Mouse (Mus musculus) cerebellum, postnatal 10 days (tissue): ENCODE measurements at regions not wholly inside any gene's neighbourhood (a gene's known extent, or its start where the extent isn't known, plus 50 kb on each side); places are given as distances from the start of the nearest gene placed in this dataset.

Source experiments
- DNase-seq, 2 experiments: peaks; one replicate each; pipeline ENCODE4 v3.0.0; 2021; ENCODE audit warnings: mixed read lengths in 2 of 2

DNA sequence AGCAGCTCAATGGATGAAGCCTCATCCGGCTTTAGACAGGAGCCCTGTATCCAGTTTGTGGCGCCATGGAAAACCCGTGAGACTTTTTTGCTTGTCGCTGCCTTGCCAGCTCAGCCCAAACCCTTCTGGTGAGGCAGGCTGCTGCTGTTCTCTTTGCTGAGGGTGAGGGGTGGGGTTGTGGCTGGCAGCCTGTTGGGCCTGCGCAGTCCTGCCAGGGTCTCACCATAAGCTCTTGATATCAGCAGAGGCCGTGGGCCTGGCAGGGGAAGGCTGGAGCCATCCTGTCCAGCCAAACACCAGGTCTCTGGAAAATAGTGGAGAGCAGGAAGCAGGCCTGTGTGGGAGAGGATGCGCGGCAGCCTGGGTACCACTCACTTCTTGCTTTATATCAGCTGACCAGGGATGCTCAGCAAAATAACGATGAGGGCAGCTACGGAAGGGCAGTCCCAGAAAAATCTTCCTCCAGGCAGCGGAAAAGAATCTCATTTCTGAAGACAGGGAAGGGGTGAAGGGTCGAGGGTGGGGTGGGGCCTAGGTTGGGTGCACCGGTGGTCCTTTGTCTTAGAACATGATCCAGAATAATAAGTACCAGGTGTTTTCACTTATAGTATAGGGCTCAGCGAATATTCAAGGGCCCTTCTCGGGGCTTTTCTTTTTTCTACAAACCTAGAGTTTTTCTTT lies 73.4 kb upstream of the Medag start:
- DNase-seq: peak; percentile 91 to 95

DNA sequence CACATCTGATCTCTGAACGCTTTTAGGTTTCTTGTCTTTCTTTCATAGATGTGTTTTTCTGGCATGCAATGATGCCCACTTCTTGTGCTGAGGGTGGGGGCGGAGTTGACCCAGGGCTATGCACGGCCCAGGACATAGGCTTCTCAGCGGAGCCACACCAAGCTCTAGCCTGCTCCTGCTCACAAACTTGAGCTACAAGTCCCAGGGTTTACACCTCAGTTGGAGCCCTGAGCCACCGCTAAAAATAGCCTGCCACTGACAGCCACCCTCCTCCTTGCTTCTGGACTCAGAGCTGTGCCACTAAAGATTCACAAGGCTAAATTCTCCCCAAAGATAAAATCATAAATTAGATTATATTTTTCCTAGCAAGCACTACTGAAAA lies 72.9 kb upstream of the Medag start:
- peak; percentile 42 to 47 for DNase-seq

DNA sequence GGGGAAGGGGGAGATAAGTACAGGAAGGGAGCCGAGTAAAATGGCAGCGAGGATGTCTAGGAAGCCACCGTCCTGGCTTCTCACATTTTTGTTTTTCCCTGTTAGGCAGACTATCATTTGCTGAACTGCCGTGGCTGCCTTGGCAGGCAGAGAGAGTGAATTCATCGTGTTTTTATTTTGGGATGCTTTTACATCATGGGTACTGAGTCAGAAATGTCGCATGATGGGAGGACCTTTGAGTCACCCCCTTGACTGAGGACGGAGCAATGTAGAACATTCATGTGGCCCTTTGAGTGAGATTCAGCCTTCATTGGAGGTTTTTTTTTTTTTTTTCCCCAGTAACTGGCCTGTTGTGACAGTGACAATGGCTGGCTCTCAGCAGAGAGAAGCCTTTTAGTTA lies 71.2 kb upstream of the Medag start:
- no peak for DNase-seq

DNA sequence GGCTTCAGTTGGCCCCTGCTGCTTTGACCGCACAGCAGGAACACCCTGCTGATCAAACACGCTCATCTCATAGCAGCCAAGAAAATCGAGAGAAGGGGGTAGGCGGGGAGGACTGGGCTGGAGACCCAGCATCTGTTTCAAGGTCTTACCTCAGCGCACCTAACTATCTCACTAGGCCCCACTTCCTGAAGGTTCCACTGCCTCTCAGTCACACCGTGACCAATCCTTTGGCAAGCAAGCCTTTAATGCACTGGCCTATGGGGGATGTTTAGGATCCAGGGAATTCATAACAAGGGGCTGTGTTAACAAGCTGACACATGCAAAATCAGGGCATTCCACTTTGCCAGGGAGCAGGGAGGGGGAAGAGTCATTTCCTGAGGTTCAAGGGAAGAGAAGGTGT lies 70.1 kb upstream of the Medag start:
- peak in 1 of 2 experiments; percentile 39 for DNase-seq

DNA sequence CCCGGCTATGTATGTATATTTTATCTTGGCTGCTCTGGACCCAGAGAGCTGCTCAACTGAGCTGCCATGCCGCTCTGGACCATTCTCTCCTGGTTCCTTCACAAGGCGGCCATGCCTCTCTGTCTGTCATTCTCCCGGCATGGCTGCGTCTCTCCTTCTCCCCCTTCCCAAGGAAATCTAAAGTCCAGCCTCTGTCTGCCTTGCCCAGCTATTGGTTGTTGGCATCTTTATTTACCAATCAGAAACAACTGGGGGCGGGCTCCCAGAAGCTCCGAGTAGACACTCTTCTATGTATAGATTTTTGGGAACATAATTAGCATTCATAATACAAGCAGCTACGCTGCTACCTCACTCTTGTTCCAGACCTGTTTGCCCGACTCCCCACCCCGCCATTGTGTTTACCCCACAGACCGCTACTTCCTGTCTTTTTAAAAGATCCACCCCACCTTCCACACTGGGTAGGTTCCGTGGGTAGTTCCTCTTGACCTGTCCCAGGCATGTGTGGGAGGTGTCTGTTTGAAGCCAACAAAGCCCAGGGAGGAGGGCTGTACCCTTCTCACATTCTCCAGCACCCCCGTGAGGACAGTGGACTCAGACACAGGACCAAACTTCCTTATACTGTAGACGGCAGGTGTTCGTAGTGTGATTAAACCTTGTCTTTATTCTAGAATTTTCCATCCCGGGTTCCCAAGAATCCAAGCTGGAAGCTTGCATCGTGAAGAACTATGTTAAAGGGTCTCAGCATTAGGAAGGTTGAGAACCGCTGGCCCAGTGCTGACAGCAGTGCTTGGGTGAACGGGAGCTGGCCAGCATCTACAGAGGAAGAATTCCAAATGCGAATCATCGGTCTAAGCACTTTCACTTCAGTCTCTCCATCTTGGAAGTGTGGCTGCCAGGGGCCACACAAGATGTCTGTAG lies 67.7 kb upstream of the Medag start:
- no peak for DNase-seq

DNA sequence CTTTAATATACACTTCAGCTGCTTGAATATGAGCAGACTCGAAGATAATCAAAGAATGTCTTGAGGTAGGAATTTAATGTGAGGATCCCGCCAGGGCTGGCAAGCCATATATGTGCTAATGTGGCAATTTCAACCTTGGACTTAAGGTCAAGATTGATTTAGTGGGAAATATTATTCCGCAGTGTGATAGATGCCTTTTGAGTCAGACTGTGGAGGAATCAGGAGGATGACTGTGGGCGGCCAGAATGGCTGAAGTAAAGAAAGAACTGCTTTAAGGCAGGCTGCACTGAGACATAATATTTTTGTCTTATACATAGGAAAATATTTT lies 67.1 kb upstream of the Medag start:
- DNase-seq: no peak

DNA sequence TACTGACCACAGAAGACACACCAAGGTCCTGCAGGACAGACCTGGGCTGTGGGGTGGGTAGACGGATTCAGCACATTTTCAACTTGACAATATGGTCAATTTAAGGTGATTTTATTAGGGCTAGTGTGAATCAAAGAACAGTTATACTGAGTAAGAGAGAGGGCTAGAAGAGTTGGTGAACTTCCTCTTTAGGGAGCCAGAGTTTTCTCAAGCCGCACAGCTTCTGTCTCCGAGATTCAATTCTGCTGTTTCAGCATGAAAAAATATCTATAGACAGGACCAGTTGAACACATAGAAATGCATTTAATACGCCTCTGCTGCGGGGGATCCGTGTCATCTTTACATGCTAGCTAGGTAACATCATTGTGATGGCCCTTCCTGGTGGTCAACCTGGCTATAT lies 66.4 kb upstream of the Medag start:
- DNase-seq: no peak

DNA sequence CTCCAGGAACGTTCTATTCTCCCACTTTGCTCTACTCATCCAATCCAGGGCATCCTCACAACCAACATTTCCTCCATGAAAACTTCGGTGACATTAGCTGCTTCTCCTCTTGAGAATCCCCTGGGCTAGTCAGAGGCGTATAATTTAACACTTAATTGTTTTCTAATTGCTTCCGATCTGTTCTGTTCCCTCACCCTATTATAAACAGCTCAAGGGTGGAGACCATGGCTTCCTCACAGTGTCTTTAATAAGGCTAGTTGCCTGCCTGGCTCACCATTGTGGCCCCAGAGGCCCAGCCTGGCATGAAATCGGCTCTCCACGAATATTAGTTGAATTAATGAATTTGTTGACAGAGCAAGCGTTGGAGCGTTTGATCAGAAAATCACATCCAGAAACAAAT lies 61.9 kb upstream of the Medag start:
- no peak for DNase-seq

DNA sequence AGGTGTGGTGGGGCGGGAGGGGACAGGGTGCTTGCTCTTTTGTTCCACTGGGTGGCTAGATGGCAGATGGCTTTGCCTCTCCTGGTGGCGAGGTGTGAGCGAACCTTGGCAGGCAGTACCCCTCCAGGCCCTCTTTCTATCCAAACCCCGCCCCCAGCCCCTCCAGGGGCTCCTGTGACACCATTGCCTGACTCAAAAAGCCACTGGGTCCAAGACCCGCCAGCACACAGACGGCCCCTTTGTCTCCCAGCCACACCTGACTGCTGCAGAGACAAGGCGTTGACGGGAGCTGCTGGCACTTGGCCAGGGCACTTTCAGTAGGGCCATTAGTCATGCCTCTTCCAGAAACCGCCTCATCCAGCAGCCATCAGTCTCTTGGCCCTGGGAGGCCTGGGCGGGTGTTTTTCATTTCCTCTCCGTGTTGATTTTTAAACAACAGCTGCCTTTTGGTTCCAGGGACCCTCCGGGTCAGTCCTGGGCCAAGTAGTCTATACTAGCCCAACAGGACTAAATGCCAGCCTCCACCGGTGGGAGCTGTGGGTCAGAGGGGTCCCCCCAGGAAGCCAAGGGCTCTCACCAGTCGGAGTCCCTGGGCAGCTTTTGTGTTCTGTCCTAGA lies 58.4 kb upstream of the Medag start:
- DNase-seq: peak; percentile 89 to 94

DNA sequence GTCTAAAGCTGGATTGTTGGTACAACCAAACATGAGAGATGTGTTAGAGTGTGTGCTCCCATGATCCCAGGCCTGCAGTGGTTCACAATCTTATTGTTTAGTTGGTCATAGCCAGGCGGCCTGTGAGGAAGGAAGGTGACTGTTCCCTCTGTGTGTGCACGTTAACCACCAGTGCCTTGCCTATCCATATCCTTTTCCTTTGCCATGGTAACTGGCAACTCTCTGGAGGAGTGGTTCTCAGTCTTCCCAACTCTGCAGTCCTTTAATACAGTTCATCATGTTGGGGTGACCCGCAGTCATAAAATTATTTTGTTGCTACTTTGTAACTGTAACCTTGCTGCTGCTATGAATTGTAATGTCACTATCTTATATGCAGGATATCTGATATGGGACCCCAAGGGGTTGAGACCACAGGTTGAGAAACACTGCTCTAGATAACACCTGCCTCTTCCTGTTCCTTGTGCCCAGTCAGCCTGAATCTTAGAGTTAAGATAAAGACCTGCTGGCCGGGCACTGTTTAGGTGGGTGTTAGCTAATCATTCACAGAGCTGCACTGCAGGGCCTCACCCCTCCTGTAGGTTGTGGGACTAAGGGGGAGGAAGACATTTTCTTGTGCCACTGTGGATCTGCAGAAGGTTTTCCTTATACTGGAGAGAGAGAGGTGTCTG lies 57.0 kb upstream of the Medag start:
- no peak for DNase-seq

DNA sequence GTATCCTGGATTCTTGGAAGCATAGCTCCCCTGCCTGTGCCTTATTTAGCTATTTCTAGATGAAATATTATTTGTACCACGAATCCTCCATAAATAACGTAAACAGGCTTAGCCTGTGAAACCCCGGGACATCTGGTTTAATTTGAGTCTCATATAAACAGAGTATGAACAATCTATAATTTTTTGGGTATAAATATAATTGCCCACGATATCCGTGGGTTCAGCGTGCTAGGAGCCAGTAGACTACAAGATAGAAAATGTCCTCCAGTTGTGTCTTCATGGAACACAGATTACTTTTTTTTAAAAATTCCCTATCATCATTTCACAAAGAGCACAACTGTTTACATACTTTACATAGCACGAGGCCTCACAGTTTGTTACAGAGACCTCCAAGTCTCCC lies 56.4 kb upstream of the Medag start:
- no peak for DNase-seq

DNA sequence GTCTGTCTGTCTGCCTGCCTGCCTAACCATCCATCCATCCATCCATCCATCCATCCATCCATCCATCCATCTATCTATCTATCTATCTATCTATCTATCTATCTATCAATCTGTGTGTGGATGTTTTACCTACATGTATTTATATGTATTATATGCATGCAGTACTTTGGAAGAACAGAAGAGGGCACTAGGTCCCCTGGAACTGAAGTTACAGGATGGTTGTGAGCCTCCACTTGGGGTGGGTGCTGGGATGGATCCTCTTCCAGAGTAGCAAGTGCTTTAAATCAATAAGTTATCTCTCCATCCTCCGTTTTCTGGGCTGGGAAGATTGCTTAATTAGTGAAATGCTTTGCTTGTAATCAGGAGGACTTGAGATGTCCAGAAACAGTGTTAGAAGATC lies 54.6 kb upstream of the Medag start:
- no peak for DNase-seq
